Mouse (Mus musculus) heart, embryonic 10.5 days (tissue): ENCODE results near the gene Gm20388. TPM values are rescaled to one million over a fixed set of nuclear protein-coding genes. Genes with fewer than 3 reads are reported as not detected.

Source experiments
- DNase-seq: peaks from one replicate; pipeline ENCODE4 v3.0.0-alpha.2; 2017; ENCODE audit warnings: low spot score
- H3K27ac ChIP-seq: fragments of 300-500 bp; sonication (generic); 2 replicates; pipeline ENCODE4 v1.5.1; 2016; ENCODE audit warnings: mild to moderate bottlenecking
- H3K27me3 ChIP-seq: fragments of 300-500 bp; sonication (generic); 2 replicates; pipeline ENCODE4 v1.6.1; 2016; ENCODE audit warnings: mild to moderate bottlenecking; ENCODE audit not compliant: poor library complexity, insufficient read depth, severe bottlenecking
- H3K36me3 ChIP-seq: fragments of 300-500 bp; sonication (generic); 2 replicates; pipeline ENCODE4 v1.6.1; 2016; ENCODE audit warnings: mild to moderate bottlenecking, moderate library complexity
- H3K4me1 ChIP-seq: fragments of 300-500 bp; sonication (generic); 2 replicates; pipeline ENCODE4 v1.6.1; 2016; ENCODE audit warnings: mild to moderate bottlenecking
- H3K4me3 ChIP-seq: fragments of 300-500 bp; sonication (generic); 2 replicates; pipeline ENCODE4 v1.5.1; 2016; ENCODE audit warnings: mild to moderate bottlenecking, moderate library complexity
- H3K9me3 ChIP-seq: fragments of 300-500 bp; sonication (generic); 2 replicates; pipeline ENCODE4 v1.6.1; 2016; ENCODE audit warnings: mild to moderate bottlenecking, moderate library complexity
- WGBS: fragments of 180-500 bp; shearing (Covaris S2); methylation state at CpG from one replicate; pipeline ENCODE4 v1.1.7; 2016; 5-methylcytosine and 5-hydroxymethylcytosine counted together
- polyA plus RNA-seq: library from polyadenylated mRNA; unstranded; fragments of >200 nt; fragmentation: Nextera tagmentation; extraction: Ambion mirVana; gene quantifications from 2 replicates; pipeline ENCODE4 v1.2.1, GENCODE M21; 2016

Gene Gm20388
- polyA plus RNA-seq, 1 experiment from 2014 or later, result 4.5 TPM

DNA sequence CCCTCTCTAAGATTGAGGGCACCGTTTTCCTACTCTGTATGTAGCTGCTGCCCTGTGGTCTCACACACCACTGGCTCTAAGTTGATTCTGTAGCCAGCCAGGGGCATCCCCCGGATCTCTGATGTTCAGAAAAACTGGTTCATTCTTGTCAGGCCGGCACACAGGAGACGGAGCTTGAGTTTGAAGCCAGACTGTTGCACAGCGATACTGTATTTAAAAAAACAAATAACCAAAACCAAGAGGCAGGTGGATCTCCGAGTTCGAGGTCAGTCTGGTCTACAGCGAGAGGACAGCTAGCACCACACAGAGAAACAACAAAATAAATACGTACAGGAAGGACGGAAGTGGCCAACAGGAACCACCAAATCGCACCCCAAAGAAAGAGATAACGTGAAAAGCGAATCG lies 3154.2 kb downstream of the Gm20388 start:
- 3% methylated on average over 14 of the region's 14 CpGs for WGBS

DNA sequence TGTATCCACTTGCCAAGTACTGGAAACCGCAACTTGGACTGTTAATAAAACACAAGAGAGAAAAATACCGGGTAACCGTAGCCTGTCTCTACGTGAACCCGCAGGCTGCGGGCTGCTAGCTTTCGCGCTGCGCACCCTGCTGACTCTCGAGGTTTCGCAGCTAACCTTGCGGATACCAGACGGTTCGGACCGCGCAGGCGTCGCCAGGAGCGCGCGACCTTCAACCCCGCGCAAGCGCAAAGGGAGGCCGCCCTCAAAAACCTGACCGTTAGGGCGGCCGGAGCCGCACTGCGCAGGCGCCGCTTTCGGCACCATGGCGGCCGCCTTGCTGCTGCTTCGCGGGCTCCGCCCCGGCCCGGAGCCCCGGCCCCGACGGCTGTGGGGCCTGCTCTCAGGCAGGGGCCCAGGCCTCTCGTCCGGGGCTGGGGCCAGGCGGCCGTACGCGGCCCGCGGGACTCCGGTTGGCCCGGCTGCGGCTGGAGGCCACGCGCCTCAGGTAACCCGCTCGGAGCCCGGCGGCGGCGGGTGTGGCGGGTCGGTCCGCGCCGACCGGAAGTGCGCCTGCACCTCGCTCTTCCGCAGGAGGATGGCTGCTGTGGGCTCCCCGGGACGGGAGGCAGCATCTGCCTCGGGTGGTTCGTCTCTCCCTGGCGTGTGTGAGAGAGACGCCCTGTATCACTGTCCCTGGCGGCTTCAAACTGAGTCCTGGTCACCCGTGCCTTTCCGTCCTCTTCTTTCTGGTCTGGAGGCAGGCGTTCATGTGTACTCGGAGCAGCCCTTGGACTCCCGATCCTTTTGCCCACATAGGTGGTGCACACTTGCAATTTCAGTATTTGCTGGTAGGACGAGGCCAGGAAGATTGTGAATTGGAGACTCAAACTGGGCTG lies 3154.8 kb downstream of the Gm20388 start:
- under 1% methylated on average over 84 of the region's 84 CpGs for WGBS
- no peaks in the 10 kb centered on the region for H3K9me3 ChIP-seq
- H3K36me3 ChIP-seq, result peaks cover 28% of the 10 kb centered on the region
- peak overlapping the region; percentile 93 for H3K4me3 ChIP-seq
- H3K27me3 ChIP-seq, result no peaks in the 10 kb centered on the region
- H3K4me1 ChIP-seq, result peaks cover 25% of the 10 kb centered on the region
- peak; percentile 97 for DNase-seq
- H3K27ac ChIP-seq, result peak overlapping the region; percentile 99

More for the DNA sequence above, 3154.2 kb downstream of the Gm20388 start:
- H3K4me1 ChIP-seq, result peaks cover 25% of the 10 kb centered on the region
- H3K27me3 ChIP-seq, result no peaks in the 10 kb centered on the region
- H3K4me3 ChIP-seq, result peak overlapping the region; percentile 93
- peaks cover 22% of the 10 kb centered on the region for H3K36me3 ChIP-seq
- H3K9me3 ChIP-seq, result no peaks in the 10 kb centered on the region
- H3K27ac ChIP-seq, result peak overlapping the region; percentile 99
- no peak for DNase-seq

- DNase-seq, result no peak
- H3K4me1 ChIP-seq, result peaks cover 25% of the 10 kb centered on the region
- H3K36me3 ChIP-seq, result peaks cover 33% of the 10 kb centered on the region
- H3K27me3 ChIP-seq, result no peaks in the 10 kb centered on the region
- peak overlapping the region; percentile 99 for H3K27ac ChIP-seq
- no peaks in the 10 kb centered on the region for H3K9me3 ChIP-seq
- WGBS, result 38% methylated on average over 7 of the region's 7 CpGs
- peak overlapping the region; percentile 93 for H3K4me3 ChIP-seq
These were observed 3155.6 kb downstream of the Gm20388 start for GRCm38 (mm10) chr8:123066101-123066683.

- Histone ChIP-seq H3K4me3 (no peak overlapping the region), H3K4me1 (peaks cover 14% of the 10 kb centered on the region), H3K36me3 (peaks cover 78% of the 10 kb centered on the region), H3K9me3 (no peaks in the 10 kb centered on the region), H3K27ac (no peak overlapping the region), H3K27me3 (no peaks in the 10 kb centered on the region)
- DNase-seq, result no peak
- 67% methylated on average over 4 of the region's 4 CpGs for WGBS
These were observed 3160.5 kb downstream of the Gm20388 start for GRCm38 (mm10) chr8:123071176-123071575.

- H3K27me3 ChIP-seq, result no peaks in the 10 kb centered on the region
- no peaks in the 10 kb centered on the region for H3K9me3 ChIP-seq
- no peak for DNase-seq
- WGBS, result 78% methylated on average over 6 of the region's 6 CpGs
- H3K4me1 ChIP-seq, result no peaks in the 10 kb centered on the region
- H3K27ac ChIP-seq, result no peak overlapping the region
- H3K4me3 ChIP-seq, result no peak overlapping the region
- H3K36me3 ChIP-seq, result peaks cover 96% of the 10 kb centered on the region
These were observed 3166.6 kb downstream of the Gm20388 start for GRCm38 (mm10) chr8:123077213-123077612.

DNA sequence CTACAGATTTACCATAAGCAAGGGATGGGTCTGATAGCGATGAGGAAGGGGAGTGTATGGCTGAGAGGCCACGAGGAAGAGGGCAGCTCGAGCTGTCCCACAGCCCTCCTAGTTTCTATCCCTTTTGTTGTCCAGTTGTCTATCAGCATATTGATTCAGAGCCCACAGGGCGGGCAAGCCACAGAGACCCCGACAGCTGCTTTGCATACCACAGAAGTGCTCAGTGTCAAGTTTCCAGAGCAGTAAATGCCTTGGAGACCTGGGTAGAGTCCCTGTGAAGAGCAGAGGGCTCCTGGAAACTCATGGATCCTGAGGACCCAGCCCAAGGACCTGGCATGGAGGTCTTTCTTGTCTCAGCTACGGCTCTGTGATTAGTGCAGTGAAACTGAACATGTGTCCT lies 3172.4 kb downstream of the Gm20388 start:
- Histone ChIP-seq H3K9me3 (no peaks in the 10 kb centered on the region), H3K27me3 (no peaks in the 10 kb centered on the region), H3K27ac (no peak overlapping the region), H3K36me3 (peaks cover 94% of the 10 kb centered on the region), H3K4me3 (no peak overlapping the region), H3K4me1 (no peaks in the 10 kb centered on the region)
- no peak for DNase-seq
- WGBS, result 84% methylated on average over 6 of the region's 6 CpGs

DNA sequence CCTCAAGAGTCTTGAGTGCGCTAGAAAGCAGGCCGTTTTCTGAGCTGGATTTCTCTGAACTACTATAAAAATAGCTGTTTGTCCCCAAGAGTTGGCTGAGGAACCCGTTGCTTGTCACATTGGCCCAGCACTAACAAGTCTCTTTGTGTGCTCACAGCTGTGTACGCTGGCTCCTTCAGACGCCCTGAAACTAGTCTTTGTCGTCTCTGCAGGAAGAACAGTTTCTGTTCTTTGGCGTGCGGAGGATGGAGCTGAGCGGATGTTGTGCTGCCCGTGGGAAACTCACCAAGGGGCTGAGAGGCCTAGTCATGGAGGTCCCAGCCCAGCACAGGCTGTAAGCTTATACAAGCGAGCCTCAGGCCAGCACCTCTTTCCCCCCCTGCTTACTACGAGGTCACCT lies 3173.0 kb downstream of the Gm20388 start:
- Histone ChIP-seq H3K27ac (no peak overlapping the region), H3K9me3 (no peaks in the 10 kb centered on the region), H3K4me3 (no peak overlapping the region), H3K4me1 (no peaks in the 10 kb centered on the region), H3K36me3 (peaks cover 96% of the 10 kb centered on the region), H3K27me3 (no peaks in the 10 kb centered on the region)
- DNase-seq, result no peak
- 91% methylated on average over 12 of the region's 12 CpGs for WGBS

GRCm38 (mm10) chr8:123087289-123087688 lies 3176.6 kb downstream of the Gm20388 start:
- Histone ChIP-seq H3K36me3 (peaks cover 96% of the 10 kb centered on the region), H3K27ac (no peak overlapping the region), H3K4me3 (no peak overlapping the region), H3K4me1 (no peaks in the 10 kb centered on the region), H3K27me3 (no peaks in the 10 kb centered on the region), H3K9me3 (no peaks in the 10 kb centered on the region)
- 83% methylated on average over 9 of the region's 9 CpGs for WGBS
- no peak for DNase-seq

GRCm38 (mm10) chr8:123097216-123097615 lies 3186.6 kb downstream of the Gm20388 start:
- Histone ChIP-seq H3K36me3 (peaks cover 54% of the 10 kb centered on the region), H3K4me3 (no peak overlapping the region), H3K27me3 (no peaks in the 10 kb centered on the region), H3K27ac (no peak overlapping the region), H3K9me3 (no peaks in the 10 kb centered on the region), H3K4me1 (peaks cover 3% of the 10 kb centered on the region; the same call in 1 of the 2 replicates)
- DNase-seq, result no peak
- WGBS, result 90% methylated on average over 11 of the region's 11 CpGs

DNA sequence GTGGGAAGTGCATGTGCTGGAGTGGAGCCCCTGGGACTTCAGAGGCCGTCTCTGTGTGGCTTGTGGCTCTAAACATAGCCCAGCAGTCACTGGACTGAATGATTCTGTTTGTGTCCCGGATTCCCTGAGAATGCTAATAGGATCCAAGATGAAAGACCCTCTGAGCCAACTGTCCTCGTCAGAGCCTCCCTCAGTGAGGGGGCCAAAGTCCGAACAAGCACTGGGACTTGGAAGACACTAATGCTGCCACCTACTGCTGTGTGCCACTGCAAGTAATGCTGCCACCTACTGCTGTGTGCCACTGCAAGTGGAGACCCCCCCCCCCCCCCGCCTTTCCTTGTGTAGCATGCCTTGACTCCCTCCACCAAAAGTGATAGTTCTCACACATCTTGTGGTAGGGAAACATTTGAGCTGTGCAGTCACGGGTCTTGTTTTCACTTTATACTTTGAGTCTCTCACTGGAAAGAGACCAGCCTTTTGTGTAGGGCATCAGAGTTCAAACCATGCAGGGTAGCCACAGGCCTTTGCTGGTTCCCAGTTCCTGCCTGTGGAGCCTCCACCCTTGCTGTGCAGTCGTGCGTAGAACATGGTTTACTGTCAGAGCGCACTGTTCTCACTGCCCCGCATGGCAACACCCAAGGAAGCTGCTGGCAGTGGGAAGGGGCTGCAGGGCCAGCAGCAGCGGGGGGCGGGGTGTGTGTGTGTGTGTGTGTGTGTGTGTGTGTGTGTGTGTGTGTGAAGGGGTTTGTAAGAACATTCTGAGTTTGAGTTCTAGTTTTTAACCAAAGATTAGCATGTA lies 3187.3 kb downstream of the Gm20388 start:
- WGBS, result 80% methylated on average over 12 of the region's 12 CpGs
- Histone ChIP-seq H3K27ac (no peak overlapping the region), H3K27me3 (no peaks in the 10 kb centered on the region), H3K9me3 (no peaks in the 10 kb centered on the region), H3K4me3 (no peak overlapping the region), H3K4me1 (peaks cover 3% of the 10 kb centered on the region; the same call in 1 of the 2 replicates), H3K36me3 (peaks cover 53% of the 10 kb centered on the region)
- DNase-seq, result no peak

DNA sequence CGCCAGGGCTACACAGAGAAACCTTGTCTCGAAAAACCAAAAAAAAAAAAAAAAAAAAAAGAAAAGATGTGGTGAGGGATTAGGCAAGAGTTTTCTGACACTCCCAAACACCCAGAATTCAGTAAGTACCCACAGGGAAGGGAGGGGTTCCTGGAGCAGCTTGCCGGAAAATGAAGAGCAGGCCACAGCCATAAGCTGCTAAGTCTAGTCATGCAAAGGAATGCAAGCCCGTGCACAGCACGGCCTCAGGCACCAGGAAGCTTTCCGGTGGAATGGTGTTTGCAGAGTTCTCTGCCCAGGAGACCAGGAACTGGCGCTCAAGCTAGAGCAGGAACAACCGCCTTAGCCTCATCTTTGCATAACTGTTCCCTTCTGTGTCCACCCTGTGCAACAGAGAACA lies 3189.6 kb downstream of the Gm20388 start:
- H3K9me3 ChIP-seq, result no peaks in the 10 kb centered on the region
- no peak for DNase-seq
- WGBS, result 61% methylated on average over 8 of the region's 8 CpGs
- peaks cover 16% of the 10 kb centered on the region for H3K4me1 ChIP-seq
- 0 out of 2 replicates have a peak overlapping the region, but pooled peaks have one; percentile 32 for H3K27ac ChIP-seq
- H3K4me3 ChIP-seq, result no peak overlapping the region
- no peaks in the 10 kb centered on the region for H3K27me3 ChIP-seq
- peaks cover 53% of the 10 kb centered on the region for H3K36me3 ChIP-seq

- H3K36me3 ChIP-seq, result peaks cover 53% of the 10 kb centered on the region
- peak overlapping the region; percentile 96 for H3K4me3 ChIP-seq
- H3K27me3 ChIP-seq, result no peaks in the 10 kb centered on the region
- H3K27ac ChIP-seq, result peak overlapping the region; percentile 100; the same call in 1 of the 2 replicates
- H3K9me3 ChIP-seq, result no peaks in the 10 kb centered on the region
- no peak for DNase-seq
- WGBS, result 80% methylated on average over 4 of the region's 4 CpGs
- peaks cover 16% of the 10 kb centered on the region for H3K4me1 ChIP-seq
These were observed 3190.6 kb downstream of the Gm20388 start for GRCm38 (mm10) chr8:123101244-123101643.
